Mouse (Mus musculus): ENCODE results near the gene Fam129a. TPM values are rescaled to one million over a fixed set of nuclear protein-coding genes. Genes with fewer than 3 reads are reported as not detected.
"Not testable (repeated sequence)": the region's sequence is repeated elsewhere in the genome, so short reads cannot be mapped to it uniquely, and the experiment has no call there.

Fam129a gene
- polyA plus RNA-seq, 1 experiment, result 1.7 TPM

- Histone ChIP-seq H3K79me2 (ENCODE audit: control insufficient read depth, insufficient read depth) (no peaks in the 10 kb centered on the region), H3K4me3 (ENCODE audit: insufficient read depth, poor library complexity, severe bottlenecking) (no peak overlapping the region), H3K79me3 (ENCODE audit: low read depth) (no peaks in the 10 kb centered on the region), H3ac (ENCODE audit: control insufficient read depth, insufficient read length, low read depth) (no peak overlapping the region), H3K27me3 (ENCODE audit: control insufficient read depth, insufficient read depth, insufficient read length) (no peaks in the 10 kb centered on the region), H3K36me3 (ENCODE audit: control insufficient read depth, insufficient read depth) (no peaks in the 10 kb centered on the region)
- no peak for TF ChIP-seq MYOD1 (IDR thresholded peaks at IDR 0.05; ENCODE audit: control insufficient read depth, insufficient read length, low read depth)
- TF ChIP-seq CEBPB (IDR thresholded peaks at IDR 0.05; ENCODE audit: low read depth), result peak; percentile 82
Measured at GRCm38 (mm10) chr1:151689561-151689960, 118.6 kb downstream of the Fam129a start.

GRCm38 (mm10) chr1:151690061-151690460 is 119.1 kb downstream of the Fam129a start:
- no peak overlapping the region for H3ac ChIP-seq (ENCODE audit: control insufficient read depth, insufficient read length, low read depth)
- no peaks in the 10 kb centered on the region for H3K36me3 ChIP-seq (ENCODE audit: control insufficient read depth, insufficient read depth)
- no peaks in the 10 kb centered on the region for H3K79me3 ChIP-seq (ENCODE audit: low read depth)
- H3K4me3 ChIP-seq (ENCODE audit: insufficient read depth, poor library complexity, severe bottlenecking), result no peak overlapping the region
- H3K79me2 ChIP-seq (ENCODE audit: control insufficient read depth, insufficient read depth), result no peaks in the 10 kb centered on the region
- TF ChIP-seq USF1 (IDR thresholded peaks at IDR 0.05; ENCODE audit: low read depth) (no peak), CEBPB (IDR thresholded peaks at IDR 0.05; ENCODE audit: low read depth) (peak; percentile 14), MAX (IDR thresholded peaks at IDR 0.05) (no peak), MYOD1 (IDR thresholded peaks at IDR 0.05; ENCODE audit: control insufficient read depth, insufficient read length, low read depth) (no peak)
- no peaks in the 10 kb centered on the region for H3K27me3 ChIP-seq (ENCODE audit: control insufficient read depth, insufficient read depth, insufficient read length)

DNA sequence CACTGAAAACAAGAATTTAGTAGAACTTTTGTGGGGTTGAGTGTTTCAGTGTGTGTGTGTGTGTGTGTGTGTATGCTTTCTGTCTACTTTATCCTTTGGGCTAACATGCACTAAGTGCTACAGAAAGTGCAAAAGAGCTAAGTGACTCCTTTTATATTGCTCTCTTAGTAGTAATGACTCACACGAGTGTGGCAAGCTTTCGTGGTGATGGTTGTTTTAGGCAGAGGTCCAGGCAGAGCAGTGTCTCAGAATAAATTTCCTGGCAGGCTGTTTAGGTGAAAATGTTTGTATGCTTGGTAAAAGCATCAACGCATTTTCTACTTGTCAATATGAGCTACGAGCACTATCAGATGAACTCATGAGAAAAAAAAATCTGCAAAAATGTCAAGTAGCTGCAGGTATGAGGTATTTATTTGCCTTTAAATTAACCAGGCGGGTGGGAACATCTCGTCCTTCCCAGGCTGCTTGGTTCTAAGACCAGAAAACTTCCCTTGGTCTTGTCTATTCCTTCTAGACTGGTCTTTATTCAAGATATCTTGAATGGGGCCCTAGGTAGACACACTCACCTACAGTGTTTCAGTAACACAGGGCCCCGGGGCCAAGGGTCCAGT is 119.7 kb downstream of the Fam129a start:
- H3K79me3 ChIP-seq (ENCODE audit: low read depth), result no peaks in the 10 kb centered on the region
- H3K4me3 ChIP-seq (ENCODE audit: insufficient read depth, poor library complexity, severe bottlenecking), result no peak overlapping the region

GRCm38 (mm10) chr1:151692867-151693266 is 121.9 kb downstream of the Fam129a start:
- not testable (repeated sequence) for H3K4me3 ChIP-seq (ENCODE audit: insufficient read depth, poor library complexity, severe bottlenecking); H3K79me2 ChIP-seq (ENCODE audit: control insufficient read depth, insufficient read depth); H3K27me3 ChIP-seq (ENCODE audit: control insufficient read depth, insufficient read depth, insufficient read length); H3K36me3 ChIP-seq (ENCODE audit: control insufficient read depth, insufficient read depth); H3K79me3 ChIP-seq (ENCODE audit: low read depth); H3ac ChIP-seq (ENCODE audit: control insufficient read depth, insufficient read length, low read depth)

More for the DNA sequence above, 119.7 kb downstream of the Fam129a start:
- Histone ChIP-seq H3K36me3 (ENCODE audit: control insufficient read depth, insufficient read depth) (no peaks in the 10 kb centered on the region), H3K79me2 (ENCODE audit: control insufficient read depth, insufficient read depth) (no peaks in the 10 kb centered on the region), H3ac (ENCODE audit: control insufficient read depth, insufficient read length, low read depth) (no peak overlapping the region), H3K27me3 (ENCODE audit: control insufficient read depth, insufficient read depth, insufficient read length) (no peaks in the 10 kb centered on the region)
- TF ChIP-seq CTCF (IDR thresholded peaks at IDR 0.05; ENCODE audit: control insufficient read depth, insufficient read depth, insufficient read length) (no peak), MAX (IDR thresholded peaks at IDR 0.05) (peak; percentile 24), FOSL1 (IDR thresholded peaks at IDR 0.05; ENCODE audit: insufficient read depth, low read length, poor library complexity, severe bottlenecking) (peak; percentile 63), MYOD1 (IDR thresholded peaks at IDR 0.05; ENCODE audit: control insufficient read depth, insufficient read length, low read depth) (no peak), MYOG (IDR thresholded peaks at IDR 0.05; ENCODE audit: control insufficient read depth, extremely low read depth, insufficient read length) (no peak), USF1 (IDR thresholded peaks at IDR 0.05; ENCODE audit: low read depth) (no peak), CEBPB (IDR thresholded peaks at IDR 0.05; ENCODE audit: low read depth) (peak; percentile 90)

DNA sequence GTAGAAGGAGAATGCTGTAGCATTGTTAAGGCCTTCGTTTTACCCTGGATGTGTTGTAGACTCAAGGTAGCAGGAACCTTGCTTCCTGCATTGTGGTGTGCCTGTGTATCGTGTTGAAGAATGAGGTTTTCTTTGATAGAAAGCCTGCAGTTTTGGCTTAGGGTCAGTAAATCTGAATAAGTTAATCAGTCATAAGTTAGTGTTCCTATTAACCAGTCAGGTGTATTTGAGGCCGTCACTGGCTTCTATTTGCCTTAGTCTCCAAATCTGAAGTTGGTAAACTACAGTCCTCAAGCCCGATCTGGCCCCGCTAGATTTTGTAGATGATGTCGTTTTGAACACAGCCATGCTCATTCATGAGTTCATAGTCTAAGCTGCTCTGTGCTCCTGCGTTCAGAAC is 125.8 kb downstream of the Fam129a start:
- no peak overlapping the region for H3K4me3 ChIP-seq (ENCODE audit: insufficient read depth, poor library complexity, severe bottlenecking)
- no peak overlapping the region for H3ac ChIP-seq (ENCODE audit: control insufficient read depth, insufficient read length, low read depth)
- TF ChIP-seq MAX (IDR thresholded peaks at IDR 0.05) (no peak), MYOG (IDR thresholded peaks at IDR 0.05; ENCODE audit: control insufficient read depth, extremely low read depth, insufficient read length) (no peak), MYOD1 (IDR thresholded peaks at IDR 0.05; ENCODE audit: control insufficient read depth, insufficient read length, low read depth) (no peak), CTCF (IDR thresholded peaks at IDR 0.05; ENCODE audit: control insufficient read depth, insufficient read depth, insufficient read length) (no peak), USF1 (IDR thresholded peaks at IDR 0.05; ENCODE audit: low read depth) (no peak), FOSL1 (IDR thresholded peaks at IDR 0.05; ENCODE audit: insufficient read depth, low read length, poor library complexity, severe bottlenecking) (no peak), CEBPB (IDR thresholded peaks at IDR 0.05; ENCODE audit: low read depth) (no peak)
- no peaks in the 10 kb centered on the region for H3K27me3 ChIP-seq (ENCODE audit: control insufficient read depth, insufficient read depth, insufficient read length)
- H3K79me2 ChIP-seq (ENCODE audit: control insufficient read depth, insufficient read depth), result no peaks in the 10 kb centered on the region
- H3K79me3 ChIP-seq (ENCODE audit: low read depth), result no peaks in the 10 kb centered on the region
- no peaks in the 10 kb centered on the region for H3K36me3 ChIP-seq (ENCODE audit: control insufficient read depth, insufficient read depth)

GRCm38 (mm10) chr1:151697901-151698641 is 127.1 kb downstream of the Fam129a start:
- Histone ChIP-seq H3K79me3 (ENCODE audit: low read depth) (no peaks in the 10 kb centered on the region), H3K27me3 (ENCODE audit: control insufficient read depth, insufficient read depth, insufficient read length) (no peaks in the 10 kb centered on the region), H3ac (ENCODE audit: control insufficient read depth, insufficient read length, low read depth) (no peak overlapping the region), H3K79me2 (ENCODE audit: control insufficient read depth, insufficient read depth) (no peaks in the 10 kb centered on the region), H3K36me3 (ENCODE audit: control insufficient read depth, insufficient read depth) (no peaks in the 10 kb centered on the region), H3K4me3 (ENCODE audit: insufficient read depth, poor library complexity, severe bottlenecking) (no peak overlapping the region)
- TF ChIP-seq CEBPB (IDR thresholded peaks at IDR 0.05; ENCODE audit: low read depth), result no peak
- no peak for TF ChIP-seq MYOG (IDR thresholded peaks at IDR 0.05; ENCODE audit: control insufficient read depth, extremely low read depth, insufficient read length)

All from C2C12 (cell line).